In the genomic region with DNA sequence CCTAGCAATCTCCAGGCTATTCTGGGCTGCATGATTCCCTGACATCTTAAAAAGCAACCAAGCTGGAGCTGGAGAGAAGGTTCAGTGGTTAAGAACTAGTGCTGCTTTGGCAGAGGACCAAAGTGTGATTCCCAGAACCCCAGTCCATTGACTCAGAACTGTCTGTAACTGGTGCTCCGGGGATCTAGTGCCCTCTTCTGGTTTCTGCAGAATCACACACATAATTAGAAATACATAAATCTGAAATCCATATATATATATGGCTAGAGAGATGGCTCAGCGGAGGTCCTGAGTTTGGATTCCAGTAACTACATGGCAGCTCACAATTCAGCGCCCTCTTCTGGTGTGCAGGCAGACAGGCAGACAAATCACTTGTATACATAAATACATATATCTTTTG, we compare ENCODE assay signal across 18 mouse cellular contexts. TPM values are rescaled to one million over a fixed set of nuclear protein-coding genes. Genes with fewer than 3 reads are reported as not detected.
DNase-seq lines count a peak whose midpoint lies in the region; ATAC-seq and TF ChIP-seq lines count a peak whose summit lies in the region.
"Had no signal": no experiment of that assay in that cellular context is flagged by ENCODE, and none has a peak within 500 bp of the region (broad histone marks: within the 10 kb centered on the region; RNA-seq: fewer than 3 reads in every experiment).

No protein-coding gene starts in this region.

- TF ChIP-seq EP300 in heart, adult 2 months (IDR thresholded peaks at IDR 0.05; ENCODE audit: insufficient read depth, low read depth, low read length): no peak
- no peak for TF ChIP-seq EP300 in stomach, postnatal 0 days (optimal IDR thresholded peaks at IDR 0.05)

- TF ChIP-seq CTCF in heart, adult 2 months (IDR thresholded peaks at IDR 0.05): peak; percentile 36
- TF ChIP-seq CTCF in stomach, postnatal 0 days (IDR thresholded peaks at IDR 0.05; ENCODE audit: low read depth): peak; percentile 18

- no peak for DNase-seq in heart, adult 2 months
- no peak for DNase-seq in heart, adult 8-10 months (ENCODE audit: low spot score)
- DNase-seq in lung, postnatal 14 days: no peak
- DNase-seq in stomach, postnatal 0 days (ENCODE audit: low spot score): no peak
- no peak for DNase-seq in retina, embryonic 14.5 days (ENCODE audit: low spot score)
- DNase-seq: cerebellum, adult 2 months; gastrocnemius, postnatal 36 days; spleen, adult 18-20 months had no signal

- H3K9ac ChIP-seq in heart, adult 2 months (ENCODE audit: low read depth, low read length): no peak overlapping the region
- H3K9ac ChIP-seq in intestine, embryonic 15.5 days: no peak overlapping the region
- no peak overlapping the region for H3K9ac ChIP-seq in intestine, embryonic 16.5 days (ENCODE audit: low read depth, low read length)
- H3K9ac ChIP-seq in lung, embryonic 15.5 days: no peak overlapping the region
- H3K9ac ChIP-seq in stomach, postnatal 0 days (ENCODE audit: low read length): no peak overlapping the region
- H3K9ac ChIP-seq: hindbrain, embryonic 12.5 days; limb, embryonic 12.5 days; midbrain, embryonic 12.5 days; stomach, embryonic 15.5 days had no signal

- H3K4me3 ChIP-seq in heart, adult 2 months: no peak overlapping the region
- H3K4me3 ChIP-seq in intestine, embryonic 15.5 days (replicated peaks): no peak overlapping the region
- no peak overlapping the region for H3K4me3 ChIP-seq in intestine, embryonic 16.5 days (ENCODE audit: low read length)
- H3K4me3 ChIP-seq in lung, embryonic 15.5 days: no peak overlapping the region
- H3K4me3 ChIP-seq in stomach, postnatal 0 days (ENCODE audit: low read depth, low read length): no peak overlapping the region
- H3K4me3 ChIP-seq: forebrain, embryonic 10.5 days; hindbrain, embryonic 12.5 days; left cerebral cortex, adult 2 months; limb, embryonic 12.5 days; midbrain, embryonic 12.5 days; stomach, embryonic 15.5 days had no signal

- intact Hi-C loops in heart, adult 2 months (cut with DNase I): no loop called here

- H3K79me2 ChIP-seq in heart, adult 2 months (replicated peaks; ENCODE audit: control insufficient read depth, insufficient read depth, low read length): no peaks in the 10 kb centered on the region

- ATAC-seq in intestine, embryonic 15.5 days: no peak
- no peak for ATAC-seq in intestine, embryonic 16.5 days
- ATAC-seq in lung, embryonic 15.5 days (ENCODE audit: borderline replicate concordance, extremely low read depth, low FRiP score, low TSS enrichment): no peak
- no peak for ATAC-seq in stomach, postnatal 0 days (ENCODE audit: low FRiP score, low TSS enrichment)
- ATAC-seq: Patski had no signal

- no peaks in the 10 kb centered on the region for H3K9me3 ChIP-seq in intestine, embryonic 15.5 days
- no peaks in the 10 kb centered on the region for H3K9me3 ChIP-seq in intestine, embryonic 16.5 days (ENCODE audit: control insufficient read depth, low read length)
- H3K9me3 ChIP-seq in lung, embryonic 15.5 days: no peaks in the 10 kb centered on the region
- H3K9me3 ChIP-seq in stomach, postnatal 0 days (ENCODE audit: control insufficient read depth, low read length): no peaks in the 10 kb centered on the region
- H3K9me3 ChIP-seq: forebrain, embryonic 10.5 days; stomach, embryonic 15.5 days had no signal

- H3K27ac ChIP-seq in heart, adult 2 months: peak overlapping the region; percentile 18
- H3K27ac ChIP-seq in intestine, embryonic 15.5 days: 0 out of 2 replicates have a peak overlapping the region, but pooled peaks have one; percentile 3
- no peak overlapping the region for H3K27ac ChIP-seq in intestine, embryonic 16.5 days (ENCODE audit: low read length)
- H3K27ac ChIP-seq in lung, embryonic 15.5 days: peak overlapping the region; percentile 70
- H3K27ac ChIP-seq in stomach, postnatal 0 days (replicated peaks): no peak overlapping the region
- H3K27ac ChIP-seq: forebrain, embryonic 10.5 days; hindbrain, embryonic 12.5 days; left cerebral cortex, adult 2 months; limb, embryonic 12.5 days; midbrain, embryonic 12.5 days; stomach, embryonic 15.5 days had no signal

- H3K27me3 ChIP-seq in heart, adult 2 months (ENCODE audit: control insufficient read depth, insufficient read depth, low read length): no peaks in the 10 kb centered on the region
- H3K27me3 ChIP-seq in intestine, embryonic 15.5 days (replicated peaks): no peaks in the 10 kb centered on the region
- H3K27me3 ChIP-seq in intestine, embryonic 16.5 days (replicated peaks; ENCODE audit: control insufficient read depth, insufficient read depth, low read length): no peaks in the 10 kb centered on the region
- no peaks in the 10 kb centered on the region for H3K27me3 ChIP-seq in lung, embryonic 15.5 days
- H3K27me3 ChIP-seq in stomach, postnatal 0 days (ENCODE audit: control insufficient read depth, insufficient read depth, low read length): no peaks in the 10 kb centered on the region
- H3K27me3 ChIP-seq: hindbrain, embryonic 12.5 days; limb, embryonic 12.5 days; midbrain, embryonic 12.5 days; stomach, embryonic 15.5 days had no signal

- H3K4me1 ChIP-seq in heart, adult 2 months (ENCODE audit: control insufficient read depth, insufficient read depth, low read length): peaks cover 18% of the 10 kb centered on the region
- 0 out of 2 replicates have a peak, but pooled peaks cover 3% of the 10 kb centered on the region for H3K4me1 ChIP-seq in intestine, embryonic 15.5 days (replicated peaks)
- H3K4me1 ChIP-seq in intestine, embryonic 16.5 days (ENCODE audit: control insufficient read depth, insufficient read depth, low read length): no peaks in the 10 kb centered on the region; the same call in 1 of the 2 replicates
- H3K4me1 ChIP-seq in lung, embryonic 15.5 days: peaks cover 17% of the 10 kb centered on the region
- H3K4me1 ChIP-seq in stomach, postnatal 0 days (replicated peaks; ENCODE audit: control insufficient read depth, insufficient read depth): no peaks in the 10 kb centered on the region
- H3K4me1 ChIP-seq: hindbrain, embryonic 12.5 days; limb, embryonic 12.5 days; midbrain, embryonic 12.5 days; stomach, embryonic 15.5 days had no signal

- 73% methylated on average over 3 of the region's 3 CpGs for WGBS in heart, adult 2 months
- WGBS in intestine, embryonic 15.5 days: 75% methylated on average over 3 of the region's 3 CpGs
- 74% methylated on average over 3 of the region's 3 CpGs for WGBS in intestine, embryonic 16.5 days
- 78% methylated on average over 3 of the region's 3 CpGs for WGBS in lung, embryonic 15.5 days
- 81% methylated on average over 3 of the region's 3 CpGs for WGBS in stomach, postnatal 0 days

- no peak for TF ChIP-seq POLR2A in heart, adult 2 months (IDR thresholded peaks at IDR 0.05; ENCODE audit: insufficient read depth, low read depth, low read length)

- H3K36me3 ChIP-seq in heart, adult 2 months (ENCODE audit: control insufficient read depth, insufficient read depth, low read length): peaks cover 8% of the 10 kb centered on the region
- H3K36me3 ChIP-seq in intestine, embryonic 15.5 days: no peaks in the 10 kb centered on the region
- no peaks in the 10 kb centered on the region for H3K36me3 ChIP-seq in intestine, embryonic 16.5 days (ENCODE audit: control insufficient read depth, insufficient read depth, low read length)
- H3K36me3 ChIP-seq in lung, embryonic 15.5 days: no peaks in the 10 kb centered on the region
- no peaks in the 10 kb centered on the region for H3K36me3 ChIP-seq in stomach, postnatal 0 days (ENCODE audit: control insufficient read depth, insufficient read depth, low read length)
- H3K36me3 ChIP-seq: forebrain, embryonic 10.5 days; hindbrain, embryonic 12.5 days; limb, embryonic 12.5 days; midbrain, embryonic 12.5 days; stomach, embryonic 15.5 days had no signal

- H3K4me2 ChIP-seq in intestine, embryonic 15.5 days (replicated peaks): no peak overlapping the region
- H3K4me2 ChIP-seq in intestine, embryonic 16.5 days (ENCODE audit: low read depth, low read length): no peak overlapping the region
- H3K4me2 ChIP-seq in lung, embryonic 15.5 days: no peak overlapping the region
- no peak overlapping the region for H3K4me2 ChIP-seq in stomach, postnatal 0 days (replicated peaks; ENCODE audit: low read depth)
- H3K4me2 ChIP-seq: hindbrain, embryonic 12.5 days; limb, embryonic 12.5 days; midbrain, embryonic 12.5 days; stomach, embryonic 15.5 days had no signal

RNA-seq across cellular contexts. Expression of a gene that starts 16.0 kb away (rescaled TPM):
- total RNA-seq in heart, adult 2 months (2021): 10 to 100 TPM; 12.3 to 13.3 TPM
- polyA plus RNA-seq in heart, adult 2 months (2012; rRNA removed): 3.4 and 7.7 TPM in 2 replicates
- total RNA-seq in heart, adult 8-10 months (2022): 10 to 100 TPM in 3 of 4 experiments, 1 to 10 TPM in 1; 8.5 to 14.1 (median 12.4) TPM
- 3.7 and 3.8 TPM in 2 replicates for polyA plus RNA-seq in intestine, embryonic 15.5 days (2015; fragmentation: Nextera tagmentation; extraction: Ambion mirVana)
- polyA plus RNA-seq in intestine, embryonic 16.5 days (2015; fragmentation: Nextera tagmentation; extraction: Ambion mirVana): 2.3 and 2.6 TPM in 2 replicates
- 9.9 and 10.1 TPM in 2 replicates for polyA plus RNA-seq in lung, embryonic 15.5 days (2015; fragmentation: Nextera tagmentation; extraction: Ambion mirVana)
- 1.4 and 1.5 TPM in 2 replicates for polyA plus RNA-seq in stomach, postnatal 0 days (2015; fragmentation: Nextera tagmentation; extraction: Ambion mirVana)

Comparison
In these comparisons a context has a peak if more than half of its experiments do, and no peak if none do; other contexts are left out.
1. H3K27ac ChIP-seq: peak in heart, adult 2 months (single experiment), intestine, embryonic 15.5 days (single experiment) and lung, embryonic 15.5 days (single experiment); none in intestine, embryonic 16.5 days (single experiment) and stomach, postnatal 0 days (single experiment).